Mouse (Mus musculus) stomach, postnatal 0 days (tissue): ENCODE results near the gene Clcf1. TPM values are rescaled to one million over a fixed set of nuclear protein-coding genes. Genes with fewer than 3 reads are reported as not detected.

Experiments
- ATAC-seq: fragments of 200-750 bp; cut with Nextera tagmentation; 2 replicates; pipeline ENCODE4 v1.8.0; 2017; ENCODE audit not compliant: low FRiP score, low TSS enrichment
- DNase-seq: peaks from one replicate; pipeline ENCODE4 v3.0.0-alpha.2; 2016; ENCODE audit warnings: low spot score
- H3K27ac ChIP-seq: fragments of 300-500 bp; sonication (generic); replicated peaks from 2 replicates; pipeline ENCODE4 v1.5.1; 2014; ENCODE audit warnings: mild to moderate bottlenecking, control low read depth
- H3K27me3 ChIP-seq: fragments of 300-500 bp; sonication (generic); 2 replicates; pipeline ENCODE4 v1.6.1; 2014; ENCODE audit warnings: low read length; ENCODE audit not compliant: control insufficient read depth, insufficient read depth
- H3K36me3 ChIP-seq: fragments of 300-500 bp; sonication (generic); 2 replicates; pipeline ENCODE4 v1.6.1; 2014; ENCODE audit warnings: low read length, mixed read lengths; ENCODE audit not compliant: control insufficient read depth, insufficient read depth
- H3K4me1 ChIP-seq: fragments of 300-500 bp; sonication (generic); replicated peaks from 2 replicates; pipeline ENCODE4 v1.6.1; 2014; ENCODE audit warnings: antibody characterized with exemption; ENCODE audit not compliant: control insufficient read depth, insufficient read depth
- H3K4me2 ChIP-seq: fragments of 300-500 bp; sonication (generic); replicated peaks from 2 replicates; pipeline ENCODE4 v1.6.1; 2014; ENCODE audit warnings: low read depth, mild to moderate bottlenecking, control low read depth, moderate library complexity
- H3K4me3 ChIP-seq: fragments of 300-500 bp; sonication (generic); 2 replicates; pipeline ENCODE4 v1.5.1; 2014; ENCODE audit warnings: low read depth, low read length, control low read depth
- H3K9ac ChIP-seq: fragments of 300-500 bp; sonication (generic); 2 replicates; pipeline ENCODE4 v1.6.1; 2014; ENCODE audit warnings: mild to moderate bottlenecking, low read length, control low read depth, mixed read lengths
- H3K9me3 ChIP-seq: fragments of 300-500 bp; sonication (generic); 2 replicates; pipeline ENCODE4 v1.6.1; 2016; ENCODE audit warnings: low read length; ENCODE audit not compliant: control insufficient read depth
- CTCF ChIP-seq: IDR thresholded peaks from 2 replicates; pipeline ENCODE4 v1.5.1; 2016; ENCODE audit warnings: antibody characterized with exemption, low read depth, mild to moderate bottlenecking, moderate library complexity
- EP300 ChIP-seq: optimal IDR thresholded peaks from 2 replicates; pipeline ENCODE3; 2016; ENCODE audit warnings: antibody characterized with exemption
- WGBS: fragments of 180-500 bp; shearing (Covaris S2); extraction: QIAGEN DNeasy Blood & Tissue Kit; methylation state at CpG from one replicate; pipeline ENCODE4 v1.1.7; 2014; 5-methylcytosine and 5-hydroxymethylcytosine counted together
- polyA plus RNA-seq: library from polyadenylated mRNA; unstranded; fragments of >200 nt; fragmentation: Nextera tagmentation; extraction: Ambion mirVana; gene quantifications from 2 replicates; pipeline ENCODE4 v1.2.1, GENCODE M21; 2015

Clcf1 gene
- polyA plus RNA-seq, 1 experiment from 2014 or later = 3.6 TPM

DNA sequence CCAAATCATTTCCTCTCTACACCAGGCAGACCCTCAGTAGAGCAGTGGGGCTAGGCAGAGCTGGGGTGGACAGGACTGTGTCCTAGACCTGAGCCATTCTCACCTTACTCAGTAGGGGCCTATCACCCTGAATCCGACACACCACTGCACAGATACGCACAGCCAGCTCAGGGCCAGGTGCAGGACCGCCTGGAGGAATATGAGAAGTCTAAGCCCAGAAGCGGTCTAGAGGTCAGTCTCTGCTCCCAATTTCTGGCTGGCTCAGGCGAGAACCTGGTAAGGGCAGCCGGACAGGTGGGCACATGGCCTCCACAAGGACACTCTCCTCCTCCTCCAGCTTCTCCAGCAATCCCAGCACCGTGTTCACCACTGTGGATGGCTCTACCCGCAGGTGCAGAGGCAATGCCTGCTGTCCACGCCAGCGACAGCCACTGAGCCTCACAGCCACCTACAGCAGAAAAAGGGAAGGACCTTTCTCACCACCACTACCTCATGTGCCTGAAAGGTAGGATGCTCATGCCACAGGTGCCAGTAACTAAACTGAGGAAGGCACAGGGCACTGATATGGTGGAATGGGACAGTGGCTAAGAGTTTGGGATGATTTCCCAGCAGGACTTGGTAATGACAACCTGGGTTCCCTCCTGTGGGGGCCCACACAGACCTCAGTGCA is 43.2 kb upstream of the Clcf1 start:
- Histone ChIP-seq H3K4me3 (no peak overlapping the region), H3K9ac (0 out of 2 replicates have a peak overlapping the region, but pooled peaks have one; percentile 4), H3K4me1 (peaks cover 10% of the 10 kb centered on the region; the same call in 1 of the 2 replicates), H3K36me3 (no peaks in the 10 kb centered on the region), H3K4me2 (no peak overlapping the region), H3K27me3 (no peaks in the 10 kb centered on the region), H3K9me3 (no peaks in the 10 kb centered on the region), H3K27ac (no peak overlapping the region)
- ATAC-seq (no peak), DNase-seq (no peak)
- TF ChIP-seq EP300 = no peak
- TF ChIP-seq CTCF = no peak
- WGBS = 95% methylated on average over 10 of the region's 10 CpGs

DNA sequence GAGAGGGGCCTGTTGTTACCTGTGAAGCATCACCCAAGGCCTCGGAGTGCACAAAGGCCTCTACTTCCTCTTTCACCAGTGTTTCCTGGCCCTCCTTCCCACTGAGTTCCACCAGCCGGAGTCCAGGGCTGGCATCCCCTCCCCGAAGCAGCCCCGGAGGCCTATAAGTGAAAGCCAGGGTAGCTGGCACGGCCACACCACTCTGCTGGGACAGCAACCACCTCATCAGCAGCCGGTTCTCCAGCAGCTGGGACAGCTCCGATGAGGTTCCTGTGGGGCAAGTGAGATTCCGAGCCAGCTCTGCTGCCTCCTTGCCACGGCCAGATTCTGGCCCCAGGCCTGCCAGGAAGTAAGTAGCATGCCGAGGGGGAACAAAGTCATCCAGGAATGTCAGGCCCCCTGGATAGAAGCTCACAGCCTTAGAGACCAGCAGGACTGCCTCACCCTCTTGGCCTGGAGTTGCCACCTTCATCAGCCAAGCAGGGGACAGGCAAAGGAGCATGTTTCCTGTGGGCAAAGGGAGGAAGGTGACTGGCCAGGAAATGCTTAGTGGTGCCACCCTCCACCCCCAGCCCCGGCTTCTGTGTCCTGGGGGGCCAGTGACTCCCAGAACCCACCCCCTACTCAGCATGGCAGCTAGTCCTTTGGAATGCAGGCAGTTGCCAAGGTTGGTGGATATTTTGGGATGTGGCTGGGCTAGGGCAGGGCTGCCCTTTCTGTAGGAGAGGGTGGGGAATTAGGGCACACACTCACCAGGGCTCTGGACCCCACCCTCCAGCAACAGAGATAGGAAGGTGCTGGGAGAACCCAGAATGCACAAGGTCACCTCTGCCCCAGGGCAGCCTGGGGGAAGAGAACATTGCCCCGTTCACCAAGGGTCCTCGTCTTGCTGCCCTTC is 42.4 kb upstream of the Clcf1 start:
- no peak overlapping the region for H3K27ac ChIP-seq
- 58% methylated on average over 13 of the region's 13 CpGs for WGBS
- peaks cover 10% of the 10 kb centered on the region; the same call in 1 of the 2 replicates for H3K4me1 ChIP-seq
- H3K4me3 ChIP-seq = no peak overlapping the region
- H3K9me3 ChIP-seq = no peaks in the 10 kb centered on the region
- ATAC-seq (no peak), DNase-seq (no peak)
- TF ChIP-seq EP300 = no peak
- TF ChIP-seq CTCF = no peak
- no peaks in the 10 kb centered on the region for H3K27me3 ChIP-seq
- H3K9ac ChIP-seq = peak overlapping the region; percentile 27; the same call in 1 of the 2 replicates
- H3K36me3 ChIP-seq = no peaks in the 10 kb centered on the region
- H3K4me2 ChIP-seq = no peak overlapping the region

DNA sequence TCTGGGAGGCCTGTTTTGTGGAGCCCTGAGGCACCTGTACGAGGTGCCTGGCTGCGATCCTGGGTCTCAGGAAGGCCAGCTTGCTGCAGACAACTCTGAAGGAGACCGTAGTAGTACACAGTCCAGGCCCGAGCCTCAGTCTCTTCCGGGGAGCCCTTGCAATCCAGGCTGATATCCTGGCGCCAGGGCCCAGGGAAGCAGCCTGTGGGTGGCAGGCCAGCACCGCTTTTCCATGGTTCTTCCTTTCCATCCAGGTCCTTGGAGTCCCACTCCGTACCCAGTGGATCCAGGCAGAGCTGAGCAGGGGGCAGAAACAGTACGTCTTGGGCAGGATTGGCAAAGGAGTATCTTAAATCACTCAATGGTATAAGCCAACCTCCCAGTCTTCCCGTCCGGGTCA is 41.1 kb upstream of the Clcf1 start:
- Histone ChIP-seq H3K9me3 (no peaks in the 10 kb centered on the region), H3K27me3 (no peaks in the 10 kb centered on the region), H3K4me2 (no peak overlapping the region), H3K9ac (no peak overlapping the region), H3K4me3 (no peak overlapping the region), H3K27ac (no peak overlapping the region), H3K4me1 (peaks cover 10% of the 10 kb centered on the region; the same call in 1 of the 2 replicates), H3K36me3 (no peaks in the 10 kb centered on the region)
- ATAC-seq (no peak), DNase-seq (no peak)
- TF ChIP-seq CTCF = no peak; the same call in 1 of the 2 replicates
- no peak for TF ChIP-seq EP300
- 69% methylated on average over 11 of the region's 11 CpGs for WGBS

DNA sequence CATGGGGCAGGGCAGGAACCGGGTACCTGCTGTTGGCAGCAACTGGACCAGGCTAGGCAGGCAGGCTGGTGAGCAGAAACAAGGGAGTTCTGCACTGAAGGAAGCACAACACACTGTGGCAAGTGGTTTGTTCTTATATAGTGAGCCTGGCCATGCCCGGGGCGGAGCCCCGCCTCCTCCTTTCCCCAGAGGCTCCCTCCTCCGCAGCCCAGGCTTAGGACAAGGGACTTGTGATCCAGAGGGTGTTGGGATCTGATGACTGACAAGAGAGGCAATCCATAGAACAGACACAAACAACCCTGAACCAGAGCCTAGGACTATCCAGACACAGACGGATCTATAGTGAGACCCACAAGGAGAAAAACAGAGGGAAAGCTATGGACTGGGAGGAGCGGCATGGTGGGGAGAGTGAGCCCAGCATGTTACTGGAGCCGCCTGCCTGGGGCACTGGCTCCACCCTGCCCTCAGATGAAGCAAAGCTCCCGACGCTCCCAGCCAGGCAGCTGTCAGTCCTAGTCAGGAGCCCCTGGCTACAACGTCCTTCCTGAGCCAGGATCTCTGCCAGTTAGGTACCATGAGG is 38.6 kb upstream of the Clcf1 start, which contains the start of gene Carns1:
Gene Carns1, minus strand, starts transcription at position 112 of the 580 bp plus-strand sequence.
- peak within 1 kb of the TSS; percentile 18; the same call in 1 of the 2 replicates for H3K27ac ChIP-seq
- H3K4me2 ChIP-seq = peak within 1 kb of the TSS; percentile 51
- peak; percentile 73 for DNase-seq
- peak within 1 kb of the TSS; percentile 47 for H3K9ac ChIP-seq
- H3K4me1 ChIP-seq = peaks cover 5% of the 10 kb centered on the region; the same call in 1 of the 2 replicates
- no peak for TF ChIP-seq CTCF
- TF ChIP-seq EP300 = no peak
- WGBS = 8% methylated on average over 11 of the region's 11 CpGs
- peak within 1 kb of the TSS; percentile 17; the same call in 1 of the 2 replicates for H3K4me3 ChIP-seq
- no peaks in the 10 kb centered on the region for H3K36me3 ChIP-seq
- ATAC-seq = peak; percentile 70
- no peaks in the 10 kb centered on the region for H3K9me3 ChIP-seq
- H3K27me3 ChIP-seq = no peaks in the 10 kb centered on the region

DNA sequence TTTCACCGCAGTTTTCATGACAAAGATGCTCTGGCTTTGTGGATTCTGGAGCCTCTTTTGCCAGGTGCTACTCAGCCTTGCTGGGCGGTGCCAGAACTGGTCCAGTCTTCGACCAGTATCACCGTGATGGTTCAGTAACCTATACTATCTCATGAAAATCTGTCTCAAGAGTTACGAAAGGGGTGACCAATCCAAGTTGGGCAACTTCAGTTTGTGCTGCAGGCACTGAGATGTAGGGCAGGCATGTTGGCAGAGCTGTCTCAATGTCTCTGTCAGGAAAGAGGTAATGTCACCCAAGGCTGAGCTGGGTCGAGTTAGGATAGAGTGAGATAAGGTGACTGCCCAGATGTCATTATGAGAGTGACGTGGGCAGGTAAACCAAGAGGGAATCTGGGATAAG is 33.6 kb upstream of the Clcf1 start:
- DNase-seq (no peak), ATAC-seq (no peak)
- no peaks in the 10 kb centered on the region for H3K36me3 ChIP-seq
- H3K4me3 ChIP-seq = no peak overlapping the region
- TF ChIP-seq EP300 = no peak
- no peak for TF ChIP-seq CTCF
- WGBS = 86% methylated on average over 7 of the region's 7 CpGs
- no peak overlapping the region for H3K4me2 ChIP-seq
- no peaks in the 10 kb centered on the region for H3K9me3 ChIP-seq
- H3K4me1 ChIP-seq = peaks cover 2% of the 10 kb centered on the region; the same call in 1 of the 2 replicates
- no peak overlapping the region for H3K9ac ChIP-seq
- H3K27me3 ChIP-seq = no peaks in the 10 kb centered on the region
- no peak overlapping the region for H3K27ac ChIP-seq
